Mouse (Mus musculus): ENCODE data around the gene Golph3l. TPM values are rescaled to one million over a fixed set of nuclear protein-coding genes. Genes with fewer than 3 reads are reported as not detected.
A peak's percentile ranks its signal among the peaks of the same experiment; 100 is the strongest.
"Not testable (repeated sequence)": the region's sequence is repeated elsewhere in the genome, so short reads cannot be mapped to it uniquely, and the experiment has no call there.

The Golph3l gene
- total RNA-seq (2015; ENCODE audit: low replicate concordance), result 73.2 and 104 TPM in 2 replicates
- total RNA-seq (2017; ENCODE audit: low replicate concordance), result 66.4 and 93.1 TPM in 2 replicates

DNA sequence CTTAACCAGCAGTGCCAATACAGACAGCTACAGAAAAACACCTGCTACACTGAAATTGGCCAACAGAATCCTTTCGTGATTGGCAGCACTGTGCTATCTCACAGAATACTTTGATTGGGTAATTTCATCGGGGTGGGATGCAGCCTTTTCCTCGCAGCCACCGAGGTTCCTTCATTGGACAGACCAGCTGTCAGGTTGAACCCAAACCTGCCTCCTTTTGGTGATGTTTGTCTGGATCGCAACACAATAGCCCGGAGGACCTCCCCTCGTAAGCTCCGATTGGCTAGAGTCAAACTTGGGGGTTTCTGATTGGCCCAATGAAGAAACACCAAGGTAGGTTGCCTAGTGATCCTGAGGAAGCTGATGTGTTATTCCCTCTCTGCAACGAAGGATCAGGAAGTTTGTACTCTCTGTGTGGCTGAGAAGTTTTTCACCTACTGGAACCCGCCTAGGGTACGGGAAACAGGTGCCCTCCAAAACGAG lies at the start of gene Golph3l:
TSS of gene Golph3l (plus strand) at position 331 of the 483 bp plus-strand sequence.
- ATAC-seq (replicated peaks; ENCODE audit: low FRiP score, poor library complexity, severe bottlenecking), result peak; percentile 99

DNA sequence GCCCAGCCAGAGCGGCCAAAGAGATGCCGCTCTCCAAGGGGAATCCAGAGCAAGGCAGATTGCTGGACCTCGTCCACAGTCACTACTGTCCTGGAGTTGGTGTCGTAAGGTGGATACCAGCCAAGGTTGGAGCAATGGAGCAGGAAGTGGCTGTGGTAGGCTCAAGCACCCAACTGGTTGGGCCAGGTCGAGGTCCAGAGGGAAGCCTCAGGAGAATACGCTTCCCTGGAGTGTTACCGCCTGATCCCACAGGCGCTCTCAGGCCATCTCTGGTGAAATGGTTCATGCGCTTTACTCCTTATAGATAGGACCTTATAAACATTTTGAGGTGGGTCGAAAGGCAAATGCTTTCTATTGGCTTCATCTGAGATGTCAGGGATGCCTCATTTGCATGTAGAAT lies 49.8 kb upstream of the Golph3l start:
- ATAC-seq (replicated peaks; ENCODE audit: low FRiP score, poor library complexity, severe bottlenecking), result no peak

DNA sequence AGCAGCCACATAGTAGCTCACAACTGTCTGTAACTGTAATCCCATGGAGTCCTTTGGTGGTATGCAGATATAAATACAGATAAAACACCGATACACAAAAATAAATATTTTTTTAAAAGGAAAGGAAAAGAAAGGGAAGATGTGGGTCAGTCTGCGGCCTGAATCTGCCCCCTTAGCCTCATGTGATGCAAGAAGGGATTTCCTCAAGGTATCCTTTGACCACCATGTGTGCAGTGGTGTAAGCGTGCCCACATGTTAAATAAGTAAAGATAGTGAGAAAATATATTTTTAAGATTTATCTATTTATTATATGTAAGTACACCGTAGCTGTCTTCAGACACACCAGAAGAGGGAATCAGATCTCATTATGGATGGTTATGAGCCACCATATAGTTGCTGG lies 48.9 kb upstream of the Golph3l start:
- no peak for ATAC-seq (replicated peaks; ENCODE audit: low FRiP score, poor library complexity, severe bottlenecking)

DNA sequence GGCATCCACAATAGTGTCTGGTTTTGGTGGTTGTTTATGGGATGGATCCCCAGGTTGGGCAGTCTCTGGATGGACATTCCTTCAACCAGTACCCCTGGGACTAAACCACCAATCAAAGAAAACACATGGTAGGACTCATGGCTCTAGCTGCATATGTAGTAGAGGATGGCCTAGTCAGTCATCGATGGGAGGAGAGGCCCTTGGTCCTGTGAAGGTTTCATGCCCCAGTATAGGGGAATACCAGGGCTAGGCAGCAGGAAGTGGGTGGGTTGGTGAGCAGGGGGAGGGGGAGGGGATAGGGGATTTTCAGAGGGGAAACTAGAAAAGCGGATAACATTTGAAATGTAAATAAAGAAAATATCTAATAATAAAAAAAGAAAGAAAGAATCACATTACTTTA lies 47.5 kb upstream of the Golph3l start:
- ATAC-seq (replicated peaks; ENCODE audit: low FRiP score, poor library complexity, severe bottlenecking), result not testable (repeated sequence)

DNA sequence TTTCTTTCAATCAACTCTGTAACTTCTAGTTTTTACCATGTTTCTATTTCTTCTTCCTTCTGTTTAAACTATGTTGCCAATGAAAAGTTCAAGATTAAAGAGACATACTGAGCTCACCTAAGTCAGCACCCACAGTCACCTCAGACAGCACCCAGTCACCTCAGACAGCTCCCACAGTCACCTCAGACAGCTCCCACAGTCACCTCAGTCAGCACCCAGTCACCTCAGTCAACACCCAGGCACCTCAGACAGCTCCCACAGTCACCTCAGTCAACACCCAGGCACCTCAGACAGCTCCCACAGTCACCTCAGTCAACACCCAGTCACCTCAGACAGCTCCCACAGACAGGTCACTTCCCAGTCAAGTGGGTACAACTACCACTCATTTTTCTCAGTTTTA lies 46.6 kb upstream of the Golph3l start:
- ATAC-seq (replicated peaks; ENCODE audit: low FRiP score, poor library complexity, severe bottlenecking), result 0 out of 2 replicates have a peak, but pooled peaks have one; percentile 48

DNA sequence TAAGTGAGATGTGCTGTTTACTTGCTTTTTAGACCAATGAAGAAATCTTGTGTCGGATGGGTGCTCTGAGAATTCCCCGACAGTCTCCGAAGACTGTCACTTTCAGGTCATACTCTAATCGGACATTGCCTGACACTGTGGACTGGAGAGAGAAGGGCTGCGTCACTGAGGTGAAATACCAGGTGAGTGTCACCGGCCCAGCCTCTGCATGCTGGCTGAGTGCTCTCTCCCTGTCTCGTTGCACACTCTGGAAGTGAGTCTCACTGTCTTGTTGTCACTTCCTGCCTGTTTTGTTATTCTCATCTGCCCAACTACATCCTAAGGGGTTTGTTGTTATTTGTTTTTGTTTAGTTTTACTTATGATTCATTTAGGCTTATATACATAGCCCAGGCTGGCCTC lies 45.8 kb upstream of the Golph3l start:
- no peak for ATAC-seq (replicated peaks; ENCODE audit: low FRiP score, poor library complexity, severe bottlenecking)

DNA sequence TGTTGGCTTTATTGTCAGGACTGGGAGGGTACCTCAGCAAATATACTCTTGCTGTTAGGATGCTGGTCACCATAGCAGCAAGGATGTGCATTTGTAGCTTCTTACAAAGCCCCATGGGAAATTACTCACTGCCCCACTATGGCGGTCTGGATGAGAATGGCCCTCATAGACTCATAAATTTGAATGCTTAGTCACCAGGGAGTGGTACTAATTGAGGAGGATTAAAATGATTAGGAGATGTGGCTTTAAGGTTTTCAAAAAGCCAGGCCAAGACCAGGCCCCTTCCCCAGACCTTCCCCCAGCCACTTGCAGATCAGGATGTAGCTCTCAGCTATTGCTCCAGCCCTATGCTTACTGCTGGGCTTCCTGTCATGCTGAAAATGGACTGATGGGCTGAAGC lies 38.6 kb upstream of the Golph3l start:
- ATAC-seq (replicated peaks; ENCODE audit: low FRiP score, poor library complexity, severe bottlenecking), result no peak

DNA sequence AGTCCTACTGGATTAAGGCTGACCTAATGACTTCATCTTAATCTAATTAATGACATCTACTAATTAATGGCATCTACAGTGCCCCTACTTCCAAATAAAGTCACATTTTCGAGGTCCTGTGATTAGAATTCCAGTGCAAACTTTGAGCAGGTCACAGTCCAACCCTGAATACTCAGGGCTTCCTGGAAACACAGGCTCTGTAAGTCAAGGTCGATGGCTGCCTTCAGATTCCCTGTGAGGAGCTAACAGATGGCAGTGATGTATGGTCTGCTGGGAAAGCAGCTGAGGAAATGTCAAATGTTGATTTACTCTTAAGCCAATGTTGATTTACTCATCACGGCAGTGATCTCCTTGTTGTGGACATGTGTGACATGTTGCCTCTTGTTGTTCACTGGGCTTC lies 34.7 kb upstream of the Golph3l start:
- ATAC-seq (replicated peaks; ENCODE audit: low FRiP score, poor library complexity, severe bottlenecking), result no peak

DNA sequence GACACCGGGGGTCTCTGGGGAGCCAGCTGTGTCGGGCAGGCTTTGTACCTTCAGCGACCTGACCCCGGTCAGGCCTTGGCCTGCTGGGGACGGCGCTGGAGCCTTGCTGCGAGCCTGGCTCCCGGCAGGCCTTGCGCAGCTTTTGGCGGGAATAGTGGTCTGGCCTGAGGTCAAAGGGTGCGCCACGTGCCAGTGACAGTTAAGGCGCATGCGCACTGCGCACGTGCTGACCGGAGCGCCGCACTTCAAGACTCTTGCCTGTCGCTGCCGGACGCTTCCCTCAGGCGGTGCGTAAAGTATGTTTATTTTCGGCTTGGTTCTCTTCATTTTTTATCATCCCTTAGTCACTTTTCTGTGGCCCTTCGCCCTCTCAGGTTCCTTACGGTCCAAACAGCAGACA lies 29.3 kb upstream of the Golph3l start, which contains the start of gene Hormad1:
TSS of gene Hormad1 (plus strand) at position 241 of the 400 bp plus-strand sequence.
- no peak for ATAC-seq (replicated peaks; ENCODE audit: low FRiP score, poor library complexity, severe bottlenecking)

DNA sequence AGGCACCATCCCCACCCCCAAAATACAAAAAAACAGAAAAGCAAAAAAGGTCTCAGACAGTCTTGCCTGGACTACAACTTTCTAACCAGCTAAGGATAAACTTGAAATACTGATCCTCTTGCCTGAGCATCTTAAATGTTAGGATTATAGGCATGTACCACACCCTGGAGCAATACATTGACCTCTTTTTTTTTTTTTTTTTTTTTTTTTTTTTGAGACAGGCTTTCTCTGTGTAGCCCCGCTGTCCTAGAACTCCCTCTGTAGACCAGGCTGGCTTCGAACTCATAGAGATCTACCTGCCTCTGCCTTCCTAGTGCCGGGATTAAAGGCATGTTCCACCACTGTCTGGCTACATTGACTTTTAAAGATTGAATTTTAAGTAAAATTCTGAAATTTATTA lies 28.0 kb upstream of the Golph3l start:
- no peak for ATAC-seq (replicated peaks; ENCODE audit: low FRiP score, poor library complexity, severe bottlenecking)

DNA sequence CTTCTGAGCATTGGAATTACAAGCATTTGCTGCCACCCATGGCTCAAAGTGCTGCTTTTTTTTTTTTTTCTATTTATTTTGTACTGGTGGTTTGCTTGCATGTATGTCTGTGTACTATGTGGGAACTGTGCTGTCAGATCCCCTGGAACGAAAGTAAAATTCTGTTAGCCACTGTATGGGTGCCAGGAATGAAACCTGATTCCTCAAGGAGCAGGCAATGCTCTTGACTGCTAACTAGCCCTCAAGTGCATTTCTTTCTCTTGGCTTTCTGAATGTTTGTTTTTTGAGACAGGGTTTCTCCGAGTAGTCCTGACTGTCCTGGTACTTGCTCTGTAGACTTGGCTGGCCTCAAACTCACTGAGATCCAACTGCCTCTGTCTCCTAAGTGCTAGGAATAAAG lies 26.9 kb upstream of the Golph3l start:
- ATAC-seq (replicated peaks; ENCODE audit: low FRiP score, poor library complexity, severe bottlenecking), result no peak

DNA sequence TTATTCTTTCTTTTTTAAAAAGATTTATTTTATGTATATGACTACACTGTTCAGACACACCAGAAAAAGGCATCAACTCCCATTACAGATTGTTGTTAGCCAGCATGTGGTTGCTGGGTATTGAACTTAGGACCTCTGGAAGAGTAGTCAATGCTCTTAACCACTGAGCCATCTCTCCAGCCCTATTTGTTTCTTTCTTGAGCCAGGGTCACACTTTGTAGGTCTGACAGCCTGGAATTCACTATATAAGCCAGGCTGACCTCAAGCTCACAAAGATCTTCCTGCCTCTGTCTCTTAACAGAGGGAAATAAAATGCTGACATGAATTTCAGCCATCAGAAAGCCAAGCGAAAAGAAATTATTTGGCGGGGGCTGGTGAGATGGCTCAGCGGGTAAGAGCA lies 19.1 kb upstream of the Golph3l start:
- ATAC-seq (replicated peaks; ENCODE audit: low FRiP score, poor library complexity, severe bottlenecking), result no peak

DNA sequence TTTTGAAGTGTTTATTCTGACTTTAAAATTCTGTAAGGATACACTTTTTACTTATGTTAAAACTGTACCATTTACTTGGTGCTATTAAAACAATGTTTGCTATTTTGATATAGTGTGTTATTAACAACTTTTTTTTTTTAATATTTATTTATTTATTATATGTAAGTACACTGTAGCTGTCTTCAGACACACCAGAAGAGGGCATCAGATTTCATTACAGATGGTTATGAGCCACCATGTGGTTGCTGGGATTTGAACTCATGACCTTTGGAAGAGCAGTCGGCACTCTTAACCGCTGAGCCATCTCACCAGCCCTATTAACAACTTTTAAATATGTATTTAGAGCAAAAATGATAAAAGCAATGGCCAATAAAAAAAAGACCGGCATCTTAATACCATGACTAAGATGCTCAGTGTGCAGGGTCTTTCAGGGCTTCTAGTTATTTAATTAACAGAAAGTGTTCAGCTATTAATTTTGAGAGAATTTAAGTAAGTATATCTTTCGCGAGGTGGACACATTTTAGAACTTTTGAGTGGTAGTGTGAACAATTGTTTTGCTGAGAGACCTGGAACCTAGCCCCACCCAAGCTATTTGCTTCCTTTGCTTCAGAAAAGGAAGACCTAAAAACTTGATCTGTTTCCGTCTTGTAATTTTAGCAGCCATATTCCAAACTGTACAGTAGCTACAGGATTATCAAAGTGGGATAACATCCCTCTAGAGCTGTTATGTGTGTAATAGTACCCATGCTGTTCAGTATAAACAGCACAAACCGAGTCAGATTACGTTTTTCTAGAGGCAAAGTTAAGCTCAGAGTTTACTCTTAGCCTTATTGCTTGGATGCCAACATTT lies 755 bp upstream of the Golph3l start:
- no peak for ATAC-seq (replicated peaks; ENCODE audit: low FRiP score, poor library complexity, severe bottlenecking)

DNA sequence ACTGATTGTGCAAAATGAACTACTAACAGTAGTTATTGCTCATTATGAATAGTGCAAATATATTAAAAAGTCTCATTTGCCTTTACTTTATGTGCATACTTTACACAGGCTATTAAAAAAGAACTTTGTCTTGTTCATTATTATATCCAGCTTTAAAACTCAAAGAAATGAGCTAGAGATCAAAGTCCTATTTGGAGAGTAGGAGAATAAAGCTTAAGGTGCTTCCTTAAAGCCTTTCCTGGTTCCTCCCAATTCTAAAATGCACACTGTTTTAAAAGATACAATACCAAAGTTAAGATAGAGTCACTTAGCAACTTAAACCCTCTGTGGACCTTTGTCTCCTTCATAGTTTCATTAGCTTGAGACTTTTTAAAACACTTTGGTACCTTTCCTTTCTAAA lies 10.0 kb downstream of the Golph3l start:
- ATAC-seq (replicated peaks; ENCODE audit: low FRiP score, poor library complexity, severe bottlenecking), result no peak

DNA sequence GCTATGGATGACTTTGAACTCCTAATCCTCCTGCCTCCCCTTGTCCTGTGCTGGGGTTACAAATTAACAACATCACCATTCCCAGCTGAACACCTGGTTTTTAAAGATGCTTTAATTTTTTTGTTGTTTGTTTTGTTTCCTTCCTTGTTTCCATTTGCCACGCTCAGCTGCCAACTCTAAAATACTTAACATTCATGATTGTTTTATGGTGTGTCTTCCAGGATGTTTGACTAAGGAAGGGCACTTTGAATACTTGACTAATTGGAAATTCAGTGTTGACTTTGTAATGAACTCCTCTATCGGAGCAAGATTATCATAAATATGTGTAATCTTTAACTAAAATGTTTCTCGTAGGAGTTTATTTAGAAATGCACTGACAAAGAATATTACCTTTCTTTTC lies 12.6 kb downstream of the Golph3l start:
- ATAC-seq (replicated peaks; ENCODE audit: low FRiP score, poor library complexity, severe bottlenecking), result no peak

DNA sequence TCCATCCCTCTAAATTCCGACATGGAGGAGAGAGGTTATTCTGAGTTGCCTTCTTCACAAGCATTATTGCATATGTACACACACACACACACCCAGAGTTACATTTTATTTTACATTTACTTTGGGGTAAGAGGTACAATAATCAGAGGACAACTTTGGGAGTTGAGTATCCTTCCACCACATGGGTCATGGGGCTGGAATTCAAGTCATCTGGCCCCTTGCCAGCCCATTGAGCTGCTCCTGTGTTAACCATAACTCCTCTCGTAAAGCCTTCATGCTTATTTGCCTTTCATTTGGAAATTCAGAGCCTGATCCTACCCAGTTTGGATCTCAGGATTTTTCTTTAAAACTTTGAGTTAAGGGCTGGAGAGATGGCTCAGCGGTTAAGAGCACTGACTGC lies 17.4 kb downstream of the Golph3l start:
- no peak for ATAC-seq (replicated peaks; ENCODE audit: low FRiP score, poor library complexity, severe bottlenecking)

DNA sequence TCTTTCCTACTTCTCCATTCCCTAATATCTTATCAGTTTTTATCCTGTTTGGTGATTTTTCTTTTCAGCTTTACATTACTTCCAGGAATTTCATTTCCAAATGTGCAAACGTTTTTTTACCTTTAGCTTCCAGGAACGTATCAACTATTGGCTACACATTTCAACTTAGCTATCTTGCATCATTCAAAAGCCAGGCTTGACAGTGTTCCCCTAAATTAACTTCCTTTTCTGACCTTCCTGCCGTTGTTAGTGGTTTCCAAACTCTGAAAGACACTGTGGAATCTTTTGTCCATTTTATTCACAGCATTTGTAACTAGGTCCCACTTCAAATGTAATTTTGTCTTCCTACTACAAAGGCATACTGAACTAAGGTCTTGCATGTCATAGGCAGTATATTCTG lies 20.5 kb downstream of the Golph3l start:
- ATAC-seq (replicated peaks; ENCODE audit: low FRiP score, poor library complexity, severe bottlenecking), result no peak

DNA sequence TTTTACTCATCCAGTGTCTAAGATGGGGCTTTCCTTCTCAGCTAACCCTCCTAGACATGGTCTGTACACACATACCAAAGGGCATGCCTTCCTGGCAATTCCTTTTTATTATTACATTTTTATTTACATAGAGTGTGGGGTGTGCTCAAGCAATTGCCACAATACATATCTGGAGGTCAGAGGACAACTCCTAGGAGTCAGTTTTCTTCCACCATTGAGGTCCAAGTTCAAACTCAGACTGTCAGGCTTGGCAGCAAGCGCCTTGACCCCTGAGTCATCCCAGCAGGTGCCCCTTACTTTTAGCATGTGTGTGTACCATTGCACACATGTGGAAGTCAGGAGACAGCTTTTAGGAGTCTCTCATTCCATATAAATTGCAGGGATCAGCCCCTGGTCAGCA lies 25.3 kb downstream of the Golph3l start:
- ATAC-seq (replicated peaks; ENCODE audit: low FRiP score, poor library complexity, severe bottlenecking), result no peak

DNA sequence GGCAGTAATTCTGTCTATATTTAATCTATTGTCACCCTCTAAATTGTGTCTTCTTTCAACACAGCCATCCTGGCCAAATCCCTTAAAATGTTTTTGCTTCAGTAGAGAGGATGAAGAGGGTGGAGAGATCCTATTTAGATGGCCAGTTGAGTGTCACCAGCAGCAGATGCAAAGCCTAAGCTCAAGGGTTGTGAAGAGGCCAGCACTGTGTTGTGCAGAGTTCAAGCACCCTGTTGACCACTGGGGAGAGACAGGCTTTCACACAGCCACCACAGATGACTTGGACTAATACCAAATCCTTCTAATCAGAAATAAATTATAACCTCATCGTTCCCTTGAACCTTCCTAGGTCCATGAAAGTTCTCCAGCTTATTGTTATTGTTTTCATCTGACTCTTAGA lies 29.8 kb downstream of the Golph3l start:
- no peak for ATAC-seq (replicated peaks; ENCODE audit: low FRiP score, poor library complexity, severe bottlenecking)

DNA sequence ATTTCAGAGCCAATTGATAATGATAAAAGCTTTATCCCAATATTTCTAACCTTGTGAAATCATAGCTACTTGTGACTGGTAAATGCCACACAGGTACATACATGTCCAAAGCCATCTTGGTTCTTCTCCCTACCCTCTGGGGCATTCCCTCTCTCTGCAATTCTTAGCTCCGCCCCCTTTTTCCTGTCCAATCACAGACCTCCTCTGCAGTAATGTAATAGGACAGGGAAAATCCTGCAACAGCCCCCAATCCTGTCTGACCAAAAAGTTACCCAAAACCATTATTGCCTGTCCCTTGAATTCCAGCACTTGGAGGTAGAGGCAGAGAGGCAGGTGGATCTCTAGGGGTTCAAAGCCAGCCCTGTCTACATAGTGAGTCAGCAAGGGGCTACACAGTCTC lies 32.5 kb downstream of the Golph3l start:
- no peak for ATAC-seq (replicated peaks; ENCODE audit: low FRiP score, poor library complexity, severe bottlenecking)

DNA sequence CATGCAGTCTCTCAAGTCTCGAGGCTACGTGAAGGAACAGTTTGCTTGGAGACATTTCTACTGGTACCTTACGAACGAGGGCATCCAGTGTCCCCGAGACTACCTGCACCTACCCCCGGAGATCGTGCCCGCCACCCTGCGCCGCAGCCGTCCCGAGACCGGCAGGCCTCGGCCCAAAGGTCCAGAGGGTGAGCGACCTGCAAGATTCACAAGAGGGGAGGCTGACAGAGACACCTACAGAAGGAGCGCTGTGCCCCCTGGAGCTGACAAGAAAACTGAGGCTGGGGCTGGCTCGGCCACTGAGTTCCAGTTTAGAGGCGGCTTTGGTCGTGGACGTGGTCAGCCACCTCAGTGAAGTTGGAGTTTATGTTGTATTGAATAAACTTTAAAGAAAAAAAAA lies 33.7 kb downstream of the Golph3l start:
- not testable (repeated sequence) for ATAC-seq (replicated peaks; ENCODE audit: low FRiP score, poor library complexity, severe bottlenecking)

DNA sequence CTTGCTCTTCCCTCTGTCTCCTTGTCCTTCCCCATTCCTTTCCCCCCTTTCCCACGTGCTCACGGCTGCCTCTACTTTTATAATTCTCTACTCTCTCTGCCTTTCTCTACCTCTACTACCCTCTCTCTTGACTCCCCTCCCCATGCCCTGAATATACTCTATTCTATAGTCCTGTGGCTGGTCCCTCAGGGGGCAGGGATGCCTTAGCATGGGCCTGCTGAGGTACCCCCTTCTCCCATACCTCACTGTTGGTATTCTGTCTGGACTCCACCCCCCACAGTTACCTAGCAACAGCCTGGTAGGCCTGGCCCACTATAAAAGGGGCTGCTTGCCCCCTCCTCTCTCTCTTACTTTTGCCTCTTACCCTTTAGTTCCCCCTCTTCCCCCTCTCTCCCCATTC lies 34.8 kb downstream of the Golph3l start:
- no peak for ATAC-seq (replicated peaks; ENCODE audit: low FRiP score, poor library complexity, severe bottlenecking)

Data from erythroid progenitor cell, adult 5-6 weeks (primary cell).